Mouse (Mus musculus): ENCODE results near the gene Fibcd1. TPM values are rescaled to one million over a fixed set of nuclear protein-coding genes. Genes with fewer than 3 reads are reported as not detected.

The Fibcd1 gene
- 0.03 TPM in 1 of 2 replicates, not detected in the other for polyA plus RNA-seq (2014; fragmentation: Nextera tagmentation; extraction: Ambion mirVana)

GRCm38 (mm10) chr2:31845896-31846691 is at the start of gene Fibcd1:
Gene Fibcd1 (minus strand): TSS chr2:31846005.
- no peaks in the 10 kb centered on the region for H3K9me3 ChIP-seq (ENCODE audit: control insufficient read depth, low read length)
- peak within 1 kb of the TSS; percentile 92 for H3K4me2 ChIP-seq (ENCODE audit: low read depth, severe bottlenecking)
- WGBS = under 1% methylated on average over 87 of the region's 88 CpGs
- peaks cover 38% of the 10 kb centered on the region for H3K27me3 ChIP-seq (ENCODE audit: control insufficient read depth, insufficient read depth, low read length)
- H3K27ac ChIP-seq (replicated peaks; ENCODE audit: low read depth, low read length) = no peak within 1 kb of the TSS
- ATAC-seq (ENCODE audit: insufficient number of reproducible peaks, low FRiP score, low TSS enrichment, low read depth) (no peak), DNase-seq (ENCODE audit: low spot score) (peak; percentile 58)
- peak within 1 kb of the TSS; percentile 51 for H3K4me3 ChIP-seq (ENCODE audit: low read depth, low read length)
- no peaks in the 10 kb centered on the region for H3K36me3 ChIP-seq (ENCODE audit: control insufficient read depth, insufficient read depth, low read length)
- H3K4me1 ChIP-seq (ENCODE audit: control insufficient read depth, insufficient read depth, low read length) = peaks cover 17% of the 10 kb centered on the region
- peak within 1 kb of the TSS; percentile 40 for H3K9ac ChIP-seq (ENCODE audit: low read length)

- Histone ChIP-seq H3K27me3 (ENCODE audit: control insufficient read depth, insufficient read depth, low read length) (no peaks in the 10 kb centered on the region), H3K4me3 (ENCODE audit: low read depth, low read length) (no peak overlapping the region), H3K36me3 (ENCODE audit: control insufficient read depth, insufficient read depth, low read length) (no peaks in the 10 kb centered on the region), H3K9me3 (ENCODE audit: control insufficient read depth, low read length) (no peaks in the 10 kb centered on the region), H3K27ac (replicated peaks; ENCODE audit: low read depth, low read length) (no peak overlapping the region), H3K4me1 (ENCODE audit: control insufficient read depth, insufficient read depth, low read length) (peaks cover 19% of the 10 kb centered on the region), H3K4me2 (ENCODE audit: low read depth, severe bottlenecking) (no peak overlapping the region), H3K9ac (ENCODE audit: low read length) (peak overlapping the region; percentile 3; the same call in 1 of the 2 replicates)
- WGBS = 47% methylated on average over 13 of the region's 13 CpGs
- ATAC-seq (ENCODE audit: insufficient number of reproducible peaks, low FRiP score, low TSS enrichment, low read depth) (no peak), DNase-seq (ENCODE audit: low spot score) (no peak)
Measured at GRCm38 (mm10) chr2:31894221-31894870, 48.5 kb upstream of the Fibcd1 start.

- Histone ChIP-seq H3K4me1 (ENCODE audit: control insufficient read depth, insufficient read depth, low read length) (peaks cover 19% of the 10 kb centered on the region), H3K36me3 (ENCODE audit: control insufficient read depth, insufficient read depth, low read length) (no peaks in the 10 kb centered on the region), H3K9ac (ENCODE audit: low read length) (no peak overlapping the region), H3K4me3 (ENCODE audit: low read depth, low read length) (no peak overlapping the region), H3K9me3 (ENCODE audit: control insufficient read depth, low read length) (no peaks in the 10 kb centered on the region), H3K27ac (replicated peaks; ENCODE audit: low read depth, low read length) (peak overlapping the region; percentile 26; the same call in 1 of the 2 replicates), H3K27me3 (ENCODE audit: control insufficient read depth, insufficient read depth, low read length) (0 out of 2 replicates have a peak, but pooled peaks cover 2% of the 10 kb centered on the region), H3K4me2 (ENCODE audit: low read depth, severe bottlenecking) (no peak overlapping the region)
- WGBS = 35% methylated on average over 10 of the region's 10 CpGs
- ATAC-seq (ENCODE audit: insufficient number of reproducible peaks, low FRiP score, low TSS enrichment, low read depth) (no peak), DNase-seq (ENCODE audit: low spot score) (peak; percentile 45)
Measured at GRCm38 (mm10) chr2:31893110-31893669, 47.4 kb upstream of the Fibcd1 start.

GRCm38 (mm10) chr2:31891219-31891618 is 45.4 kb upstream of the Fibcd1 start:
- Histone ChIP-seq H3K27ac (replicated peaks; ENCODE audit: low read depth, low read length) (no peak overlapping the region), H3K4me3 (ENCODE audit: low read depth, low read length) (no peak overlapping the region), H3K4me2 (ENCODE audit: low read depth, severe bottlenecking) (no peak overlapping the region), H3K36me3 (ENCODE audit: control insufficient read depth, insufficient read depth, low read length) (no peaks in the 10 kb centered on the region), H3K27me3 (ENCODE audit: control insufficient read depth, insufficient read depth, low read length) (peaks cover 21% of the 10 kb centered on the region), H3K9ac (ENCODE audit: low read length) (no peak overlapping the region), H3K9me3 (ENCODE audit: control insufficient read depth, low read length) (no peaks in the 10 kb centered on the region), H3K4me1 (ENCODE audit: control insufficient read depth, insufficient read depth, low read length) (peaks cover 19% of the 10 kb centered on the region)
- WGBS = 75% methylated on average over 2 of the region's 2 CpGs
- ATAC-seq (ENCODE audit: insufficient number of reproducible peaks, low FRiP score, low TSS enrichment, low read depth) (no peak), DNase-seq (ENCODE audit: low spot score) (no peak)

GRCm38 (mm10) chr2:31888871-31889270 is 43.1 kb upstream of the Fibcd1 start:
- H3K27me3 ChIP-seq (ENCODE audit: control insufficient read depth, insufficient read depth, low read length) = peaks cover 29% of the 10 kb centered on the region
- no peak overlapping the region for H3K27ac ChIP-seq (replicated peaks; ENCODE audit: low read depth, low read length)
- no peak overlapping the region for H3K9ac ChIP-seq (ENCODE audit: low read length)
- 82% methylated on average over 1 of the region's 1 CpGs for WGBS
- H3K36me3 ChIP-seq (ENCODE audit: control insufficient read depth, insufficient read depth, low read length) = no peaks in the 10 kb centered on the region
- H3K4me1 ChIP-seq (ENCODE audit: control insufficient read depth, insufficient read depth, low read length) = peaks cover 14% of the 10 kb centered on the region
- DNase-seq (ENCODE audit: low spot score) (no peak), ATAC-seq (ENCODE audit: insufficient number of reproducible peaks, low FRiP score, low TSS enrichment, low read depth) (no peak)
- H3K4me3 ChIP-seq (ENCODE audit: low read depth, low read length) = no peak overlapping the region
- H3K4me2 ChIP-seq (ENCODE audit: low read depth, severe bottlenecking) = no peak overlapping the region
- H3K9me3 ChIP-seq (ENCODE audit: control insufficient read depth, low read length) = no peaks in the 10 kb centered on the region

- DNase-seq (ENCODE audit: low spot score) (peak; percentile 76), ATAC-seq (ENCODE audit: insufficient number of reproducible peaks, low FRiP score, low TSS enrichment, low read depth) (peak; percentile 61)
- peaks cover 38% of the 10 kb centered on the region for H3K27me3 ChIP-seq (ENCODE audit: control insufficient read depth, insufficient read depth, low read length)
- no peaks in the 10 kb centered on the region for H3K36me3 ChIP-seq (ENCODE audit: control insufficient read depth, insufficient read depth, low read length)
- no peak within 1 kb of the TSS for H3K4me3 ChIP-seq (ENCODE audit: low read depth, low read length)
- no peak within 1 kb of the TSS for H3K27ac ChIP-seq (replicated peaks; ENCODE audit: low read depth, low read length)
- H3K4me2 ChIP-seq (ENCODE audit: low read depth, severe bottlenecking) = peak within 1 kb of the TSS; percentile 31; the same call in 1 of the 2 replicates
- 8% methylated on average over 26 of the region's 26 CpGs for WGBS
- no peaks in the 10 kb centered on the region for H3K4me1 ChIP-seq (ENCODE audit: control insufficient read depth, insufficient read depth, low read length)
- H3K9me3 ChIP-seq (ENCODE audit: control insufficient read depth, low read length) = no peaks in the 10 kb centered on the region
- no peak within 1 kb of the TSS for H3K9ac ChIP-seq (ENCODE audit: low read length)
Measured at GRCm38 (mm10) chr2:31887030-31887429, 41.2 kb upstream of the Fibcd1 start, which contains the start of gene Lamc3. Gene Lamc3 (plus strand): TSS chr2:31887291.

GRCm38 (mm10) chr2:31884806-31885205 is 39.0 kb upstream of the Fibcd1 start:
- Histone ChIP-seq H3K4me3 (ENCODE audit: low read depth, low read length) (no peak overlapping the region), H3K27ac (replicated peaks; ENCODE audit: low read depth, low read length) (no peak overlapping the region)

GRCm38 (mm10) chr2:31883061-31883460 is 37.3 kb upstream of the Fibcd1 start:
- no peak overlapping the region for H3K9ac ChIP-seq (ENCODE audit: low read length)
- H3K27ac ChIP-seq (replicated peaks; ENCODE audit: low read depth, low read length) = no peak overlapping the region
- H3K4me2 ChIP-seq (ENCODE audit: low read depth, severe bottlenecking) = no peak overlapping the region
- no peaks in the 10 kb centered on the region for H3K36me3 ChIP-seq (ENCODE audit: control insufficient read depth, insufficient read depth, low read length)
- peaks cover 46% of the 10 kb centered on the region for H3K27me3 ChIP-seq (ENCODE audit: control insufficient read depth, insufficient read depth, low read length)
- WGBS = 24% methylated on average over 4 of the region's 4 CpGs
- H3K4me1 ChIP-seq (ENCODE audit: control insufficient read depth, insufficient read depth, low read length) = no peaks in the 10 kb centered on the region
- H3K4me3 ChIP-seq (ENCODE audit: low read depth, low read length) = no peak overlapping the region
- DNase-seq (ENCODE audit: low spot score) (no peak), ATAC-seq (ENCODE audit: insufficient number of reproducible peaks, low FRiP score, low TSS enrichment, low read depth) (no peak)
- no peaks in the 10 kb centered on the region for H3K9me3 ChIP-seq (ENCODE audit: control insufficient read depth, low read length)

More at GRCm38 (mm10) chr2:31884806-31885205, 39.0 kb upstream of the Fibcd1 start:
- H3K9ac ChIP-seq (ENCODE audit: low read length) = no peak overlapping the region
- peak; percentile 60 for DNase-seq (ENCODE audit: low spot score)
- no peaks in the 10 kb centered on the region for H3K4me1 ChIP-seq (ENCODE audit: control insufficient read depth, insufficient read depth, low read length)
- 20% methylated on average over 6 of the region's 6 CpGs for WGBS
- peaks cover 48% of the 10 kb centered on the region for H3K27me3 ChIP-seq (ENCODE audit: control insufficient read depth, insufficient read depth, low read length)
- no peak overlapping the region for H3K4me2 ChIP-seq (ENCODE audit: low read depth, severe bottlenecking)
- no peak for ATAC-seq (ENCODE audit: insufficient number of reproducible peaks, low FRiP score, low TSS enrichment, low read depth)
- no peaks in the 10 kb centered on the region for H3K9me3 ChIP-seq (ENCODE audit: control insufficient read depth, low read length)
- no peaks in the 10 kb centered on the region for H3K36me3 ChIP-seq (ENCODE audit: control insufficient read depth, insufficient read depth, low read length)
